Mouse (Mus musculus) embryonic facial prominence, embryonic 10.5 days (tissue): Measurements from ENCODE around the gene Pi16. TPM values are rescaled to one million over a fixed set of nuclear protein-coding genes. Genes with fewer than 3 reads are reported as not detected.

Experiments used
- DNase-seq: peaks from one replicate; pipeline ENCODE4 v3.0.0-alpha.2; 2017; ENCODE audit warnings: low spot score
- H3K27ac ChIP-seq: fragments of 300-500 bp; sonication (generic); replicated peaks from 2 replicates; pipeline ENCODE4 v1.5.1; 2016; ENCODE audit warnings: mild to moderate bottlenecking
- H3K27me3 ChIP-seq: fragments of 300-500 bp; sonication (generic); replicated peaks from 2 replicates; pipeline ENCODE4 v1.6.1; 2016; ENCODE audit warnings: low read depth, mild to moderate bottlenecking; ENCODE audit not compliant: poor library complexity, severe bottlenecking
- H3K36me3 ChIP-seq: fragments of 300-500 bp; sonication (generic); replicated peaks from 2 replicates; pipeline ENCODE4 v1.6.1; 2016; ENCODE audit warnings: mild to moderate bottlenecking, moderate library complexity
- H3K4me1 ChIP-seq: fragments of 300-500 bp; sonication (generic); 2 replicates; pipeline ENCODE4 v1.6.1; 2016
- H3K4me3 ChIP-seq: fragments of 300-500 bp; sonication (generic); 2 replicates; pipeline ENCODE4 v1.5.1; 2016; ENCODE audit warnings: mild to moderate bottlenecking, moderate library complexity
- H3K9me3 ChIP-seq: fragments of 300-500 bp; sonication (generic); 2 replicates; pipeline ENCODE4 v1.6.1; 2016; ENCODE audit warnings: mild to moderate bottlenecking
- WGBS: fragments of 180-500 bp; shearing (Covaris S2); methylation state at CpG from one replicate; pipeline ENCODE4 v1.1.7; 2016; 5-methylcytosine and 5-hydroxymethylcytosine counted together
- polyA plus RNA-seq: library from polyadenylated mRNA; unstranded; fragments of >200 nt; fragmentation: Nextera tagmentation; extraction: Ambion mirVana; gene quantifications from 2 replicates; pipeline ENCODE4 v1.2.1, GENCODE M21; 2016

Gene Pi16
- polyA plus RNA-seq, 1 experiment from 2014 or later = 0.65 TPM

- peaks cover 4% of the 10 kb centered on the region; the same call in 1 of the 2 replicates for H3K27me3 ChIP-seq
- no peak for DNase-seq
- peaks cover 12% of the 10 kb centered on the region for H3K36me3 ChIP-seq
- H3K4me1 ChIP-seq = peaks cover 48% of the 10 kb centered on the region
- H3K9me3 ChIP-seq = no peaks in the 10 kb centered on the region
- WGBS = 51% methylated on average over 7 of the region's 7 CpGs
- H3K27ac ChIP-seq = peak overlapping the region; percentile 63
- 0 out of 2 replicates have a peak overlapping the region, but pooled peaks have one; percentile 6 for H3K4me3 ChIP-seq
These were observed 11.6 kb upstream of the Pi16 start for GRCm38 (mm10) chr17:29305871-29306270.

GRCm38 (mm10) chr17:29310056-29310623, 7.3 kb upstream of the Pi16 start:
- Histone ChIP-seq H3K27me3 (peaks cover 4% of the 10 kb centered on the region; the same call in 1 of the 2 replicates), H3K27ac (no peak overlapping the region), H3K4me3 (no peak overlapping the region), H3K9me3 (peaks cover 6% of the 10 kb centered on the region; the same call in 1 of the 2 replicates), H3K36me3 (no peaks in the 10 kb centered on the region), H3K4me1 (peaks cover 19% of the 10 kb centered on the region)
- DNase-seq = no peak
- WGBS = 86% methylated on average over 21 of the region's 21 CpGs

GRCm38 (mm10) chr17:29311602-29312001, 5.9 kb upstream of the Pi16 start:
- no peak overlapping the region for H3K27ac ChIP-seq
- peaks cover 19% of the 10 kb centered on the region for H3K4me1 ChIP-seq
- H3K4me3 ChIP-seq = no peak overlapping the region
- no peak for DNase-seq
- peaks cover 6% of the 10 kb centered on the region; the same call in 1 of the 2 replicates for H3K9me3 ChIP-seq
- peaks cover 4% of the 10 kb centered on the region; the same call in 1 of the 2 replicates for H3K27me3 ChIP-seq
- WGBS = 90% methylated on average over 8 of the region's 8 CpGs
- H3K36me3 ChIP-seq = no peaks in the 10 kb centered on the region

- H3K4me1 ChIP-seq = peaks cover 23% of the 10 kb centered on the region
- H3K27ac ChIP-seq = no peak overlapping the region
- H3K27me3 ChIP-seq = peaks cover 4% of the 10 kb centered on the region; the same call in 1 of the 2 replicates
- WGBS = 90% methylated on average over 2 of the region's 2 CpGs
- no peak for DNase-seq
- H3K36me3 ChIP-seq = no peaks in the 10 kb centered on the region
- H3K9me3 ChIP-seq = peaks cover 6% of the 10 kb centered on the region; the same call in 1 of the 2 replicates
- no peak overlapping the region for H3K4me3 ChIP-seq
These were observed 5.4 kb upstream of the Pi16 start for GRCm38 (mm10) chr17:29312082-29312481.

- no peak overlapping the region for H3K4me3 ChIP-seq
- peaks cover 6% of the 10 kb centered on the region; the same call in 1 of the 2 replicates for H3K9me3 ChIP-seq
- no peaks in the 10 kb centered on the region for H3K36me3 ChIP-seq
- no peak overlapping the region for H3K27ac ChIP-seq
- DNase-seq = no peak
- H3K4me1 ChIP-seq = peaks cover 20% of the 10 kb centered on the region
- H3K27me3 ChIP-seq = no peaks in the 10 kb centered on the region
These were observed 4.2 kb upstream of the Pi16 start for GRCm38 (mm10) chr17:29313300-29313699.

GRCm38 (mm10) chr17:29315672-29316465, 1.6 kb upstream of the Pi16 start:
- Histone ChIP-seq H3K27me3 (peaks cover 24% of the 10 kb centered on the region), H3K4me1 (peaks cover 33% of the 10 kb centered on the region), H3K36me3 (no peaks in the 10 kb centered on the region), H3K4me3 (no peak overlapping the region), H3K27ac (peak overlapping the region; percentile 65; the same call in 1 of the 2 replicates), H3K9me3 (peaks cover 6% of the 10 kb centered on the region; the same call in 1 of the 2 replicates)
- WGBS = 37% methylated on average over 9 of the region's 9 CpGs
- no peak for DNase-seq

GRCm38 (mm10) chr17:29316891-29317290, 589 bp upstream of the Pi16 start:
- no peaks in the 10 kb centered on the region for H3K36me3 ChIP-seq
- peaks cover 6% of the 10 kb centered on the region; the same call in 1 of the 2 replicates for H3K9me3 ChIP-seq
- WGBS = 73% methylated on average over 3 of the region's 3 CpGs
- H3K4me3 ChIP-seq = no peak overlapping the region
- H3K27ac ChIP-seq = peak overlapping the region; percentile 51; the same call in 1 of the 2 replicates
- H3K27me3 ChIP-seq = peaks cover 34% of the 10 kb centered on the region
- peaks cover 40% of the 10 kb centered on the region for H3K4me1 ChIP-seq
- no peak for DNase-seq

- DNase-seq = no peak
- Histone ChIP-seq H3K9me3 (no peaks in the 10 kb centered on the region), H3K27ac (no peak overlapping the region)
These were observed 1.3 kb downstream of the Pi16 start for GRCm38 (mm10) chr17:29318731-29319250.

GRCm38 (mm10) chr17:29319476-29319875, 2.0 kb downstream of the Pi16 start:
- H3K4me3 ChIP-seq = no peak overlapping the region
- no peak for DNase-seq
- H3K4me1 ChIP-seq = peaks cover 51% of the 10 kb centered on the region
- 91% methylated on average over 7 of the region's 7 CpGs for WGBS
- peaks cover 60% of the 10 kb centered on the region for H3K27me3 ChIP-seq
- H3K36me3 ChIP-seq = no peaks in the 10 kb centered on the region
- H3K9me3 ChIP-seq = no peaks in the 10 kb centered on the region
- no peak overlapping the region for H3K27ac ChIP-seq

More at GRCm38 (mm10) chr17:29318731-29319250, 1.3 kb downstream of the Pi16 start:
- H3K27me3 ChIP-seq = peaks cover 53% of the 10 kb centered on the region
- peaks cover 51% of the 10 kb centered on the region for H3K4me1 ChIP-seq
- 51% methylated on average over 6 of the region's 6 CpGs for WGBS
- H3K36me3 ChIP-seq = no peaks in the 10 kb centered on the region
- H3K4me3 ChIP-seq = no peak overlapping the region

GRCm38 (mm10) chr17:29319881-29320639, 2.6 kb downstream of the Pi16 start:
- Histone ChIP-seq H3K4me3 (no peak overlapping the region), H3K27me3 (peaks cover 63% of the 10 kb centered on the region), H3K27ac (no peak overlapping the region), H3K36me3 (no peaks in the 10 kb centered on the region), H3K4me1 (peaks cover 50% of the 10 kb centered on the region), H3K9me3 (no peaks in the 10 kb centered on the region)
- 69% methylated on average over 8 of the region's 8 CpGs for WGBS
- no peak for DNase-seq

GRCm38 (mm10) chr17:29321765-29322602, 4.5 kb downstream of the Pi16 start:
- Histone ChIP-seq H3K27ac (peak overlapping the region; percentile 26; the same call in 1 of the 2 replicates), H3K4me3 (peak overlapping the region; percentile 33), H3K9me3 (no peaks in the 10 kb centered on the region), H3K4me1 (peaks cover 46% of the 10 kb centered on the region), H3K36me3 (no peaks in the 10 kb centered on the region), H3K27me3 (peaks cover 80% of the 10 kb centered on the region)
- 7% methylated on average over 41 of the region's 41 CpGs for WGBS
- peak; percentile 43 for DNase-seq
